Comparison of ENCODE assay signal across 10 mouse cellular contexts in the genomic region with DNA sequence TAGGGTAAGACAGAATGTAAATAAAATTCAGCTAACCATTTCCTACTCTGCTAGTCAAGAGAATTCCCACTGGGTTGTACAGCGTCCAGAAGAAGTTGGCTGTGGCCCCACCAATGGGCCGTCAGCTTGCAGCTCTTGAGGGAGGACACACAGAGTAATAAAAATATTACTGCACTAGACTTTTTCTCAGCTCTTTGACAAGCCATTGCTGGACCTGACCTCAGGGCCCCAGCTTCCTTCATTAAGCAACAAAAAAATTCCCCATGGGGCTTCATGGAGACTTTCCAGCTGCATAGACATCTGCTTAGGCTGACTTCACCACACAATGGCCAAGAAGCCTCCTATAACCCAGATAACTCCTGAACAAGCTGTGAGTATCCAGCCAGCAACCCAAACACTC.
DNase-seq lines count a peak whose midpoint lies in the region; ATAC-seq lines count a peak whose summit lies in the region.
"Had no signal": no experiment of that assay in that cellular context is flagged by ENCODE, and none has a peak within 500 bp of the region (broad histone marks: within the 10 kb centered on the region; RNA-seq: fewer than 3 reads in every experiment).

No protein-coding gene starts in this region.

- ATAC-seq in cerebellum, adult (ENCODE audit: insufficient number of reproducible peaks, low FRiP score, low TSS enrichment) = peak; percentile 55; the same call in 1 of the 2 replicates
- ATAC-seq in limb, embryonic 15.5 days (ENCODE audit: insufficient number of reproducible peaks, low FRiP score, low TSS enrichment, low read depth) = peak; percentile 66; the same call in 1 of the 2 replicates
- ATAC-seq in hindbrain, embryonic 16.5 days = no peak
- ATAC-seq: midbrain, embryonic 15.5 days had no signal

- H3K27me3 ChIP-seq in limb, embryonic 15.5 days = no peaks in the 10 kb centered on the region
- H3K27me3 ChIP-seq in hindbrain, embryonic 16.5 days (replicated peaks; ENCODE audit: control insufficient read depth, insufficient read depth, low read length) = no peaks in the 10 kb centered on the region
- H3K27me3 ChIP-seq: embryonic facial prominence, embryonic 13.5 days; midbrain, embryonic 15.5 days had no signal

- H3K4me3 ChIP-seq in limb, embryonic 15.5 days = no peak overlapping the region
- H3K4me3 ChIP-seq in hindbrain, embryonic 16.5 days (ENCODE audit: low read length) = no peak overlapping the region
- H3K4me3 ChIP-seq: embryonic facial prominence, embryonic 13.5 days; midbrain, embryonic 15.5 days had no signal

- intact Hi-C loops in heart, postnatal 10 days (cut with DNase I) = no loop called here

- H3K27ac ChIP-seq in limb, embryonic 15.5 days = no peak overlapping the region
- no peak overlapping the region for H3K27ac ChIP-seq in hindbrain, embryonic 16.5 days (ENCODE audit: low read depth, low read length)
- H3K27ac ChIP-seq: embryonic facial prominence, embryonic 13.5 days; midbrain, embryonic 15.5 days had no signal

- no peak overlapping the region for H3K9ac ChIP-seq in limb, embryonic 15.5 days
- no peak overlapping the region for H3K9ac ChIP-seq in hindbrain, embryonic 16.5 days (ENCODE audit: low read depth, low read length)
- H3K9ac ChIP-seq: embryonic facial prominence, embryonic 13.5 days; midbrain, embryonic 15.5 days had no signal

- H3K4me1 ChIP-seq in limb, embryonic 15.5 days = 0 out of 2 replicates have a peak, but pooled peaks cover 3% of the 10 kb centered on the region
- H3K4me1 ChIP-seq in hindbrain, embryonic 16.5 days (ENCODE audit: control insufficient read depth, insufficient read depth, low read depth, low read length) = no peaks in the 10 kb centered on the region
- H3K4me1 ChIP-seq: embryonic facial prominence, embryonic 13.5 days; midbrain, embryonic 15.5 days had no signal

- WGBS in limb, embryonic 15.5 days = 24% methylated on average over 2 of the region's 2 CpGs
- 57% methylated on average over 2 of the region's 2 CpGs for WGBS in hindbrain, embryonic 16.5 days

- H3K9me3 ChIP-seq in limb, embryonic 15.5 days = no peaks in the 10 kb centered on the region
- H3K9me3 ChIP-seq in hindbrain, embryonic 16.5 days (ENCODE audit: control insufficient read depth, low read length) = no peaks in the 10 kb centered on the region
- H3K9me3 ChIP-seq: embryonic facial prominence, embryonic 13.5 days; midbrain, embryonic 15.5 days had no signal

- DNase-seq in cerebellum, adult 11 months = no peak
- peak; percentile 22 for DNase-seq in adrenal gland, postnatal 25 days
- DNase-seq in heart, postnatal 10 days = peak; percentile 87 to 88
- no peak for DNase-seq in natural killer cell, adult 2 months (ENCODE audit: low spot score in 2 of 2)
- no peak for DNase-seq in left cerebral cortex, adult 8-10 months (ENCODE audit: low spot score in 2 of 2)

- no peaks in the 10 kb centered on the region for H3K36me3 ChIP-seq in limb, embryonic 15.5 days
- no peaks in the 10 kb centered on the region for H3K36me3 ChIP-seq in hindbrain, embryonic 16.5 days (ENCODE audit: control insufficient read depth, insufficient read depth, low read length)
- H3K36me3 ChIP-seq: embryonic facial prominence, embryonic 13.5 days; midbrain, embryonic 15.5 days had no signal

- H3K4me2 ChIP-seq in limb, embryonic 15.5 days = no peak overlapping the region
- no peak overlapping the region for H3K4me2 ChIP-seq in hindbrain, embryonic 16.5 days (ENCODE audit: low read length)
- H3K4me2 ChIP-seq: embryonic facial prominence, embryonic 13.5 days; midbrain, embryonic 15.5 days had no signal

Comparison
In these comparisons a context has a peak if more than half of its experiments do, and no peak if none do; other contexts are left out.
1. DNase-seq: peak in adrenal gland, postnatal 25 days (single experiment) and heart, postnatal 10 days (2 of 2); none in cerebellum, adult 11 months (single experiment), natural killer cell, adult 2 months (0 of 2) and left cerebral cortex, adult 8-10 months (0 of 2).